Mouse (Mus musculus) ES-Bruce4 (cell line): ENCODE measurements around the gene Sec62. TPM values are rescaled to one million over a fixed set of nuclear protein-coding genes. Genes with fewer than 3 reads are reported as not detected.

ENCODE experiments used
- H3K27ac ChIP-seq: 2 replicates; pipeline ENCODE4 v1.5.1; 2012; ENCODE audit warnings: low read length, inconsistent platforms; ENCODE audit not compliant: insufficient read depth
- H3K27me3 ChIP-seq: 2 replicates; pipeline ENCODE4 v1.6.1; 2012; ENCODE audit warnings: mild to moderate bottlenecking, low read length, inconsistent platforms; ENCODE audit not compliant: control insufficient read depth, poor library complexity, insufficient read depth, severe bottlenecking
- H3K36me3 ChIP-seq: 2 replicates; pipeline ENCODE4 v1.6.1; 2012; ENCODE audit warnings: inconsistent platforms, mild to moderate bottlenecking, low read length, moderate library complexity; ENCODE audit not compliant: control insufficient read depth, poor library complexity, insufficient read depth, severe bottlenecking
- H3K4me1 ChIP-seq: one replicate; pipeline ENCODE4 v1.8.1; 2011; ENCODE audit warnings: low read length; ENCODE audit not compliant: control insufficient read depth, insufficient read depth
- H3K4me3 ChIP-seq: 2 replicates; pipeline ENCODE4 v1.5.1; 2011; ENCODE audit warnings: low read depth, mild to moderate bottlenecking, low read length
- H3K9ac ChIP-seq: 2 replicates; pipeline ENCODE4 v1.6.1; 2012; ENCODE audit warnings: low read depth, mild to moderate bottlenecking, inconsistent platforms; ENCODE audit not compliant: poor library complexity, severe bottlenecking
- H3K9me3 ChIP-seq: replicated peaks from 2 replicates; pipeline ENCODE4 v1.6.1; 2012; ENCODE audit warnings: mild to moderate bottlenecking, low read length, inconsistent platforms; ENCODE audit not compliant: control insufficient read depth, poor library complexity, insufficient read depth, severe bottlenecking
- CTCF ChIP-seq: IDR thresholded peaks from one replicate; pipeline ENCODE4 v1.8.1; 2011; ENCODE audit warnings: low read depth, low read length
- EP300 ChIP-seq: IDR thresholded peaks from 2 replicates; pipeline ENCODE4 v1.6.1; 2011; ENCODE audit warnings: low read depth, low read length; ENCODE audit not compliant: insufficient read depth
- POLR2A ChIP-seq: IDR thresholded peaks from one replicate; pipeline ENCODE4 v1.8.1; 2011; ENCODE audit warnings: low read length; ENCODE audit not compliant: insufficient read depth
- polyA plus RNA-seq: library from polyadenylated mRNA; stranded (reverse); fragments of >200 nt; gene quantifications from 2 replicates; pipeline ENCODE4 v1.2.4, GENCODE M21; 2011; ENCODE audit warnings: low read depth; ENCODE audit not compliant: missing spikeins, insufficient read depth, insufficient read length

Gene Sec62
- polyA plus RNA-seq, 1 experiment: 65.0 TPM

DNA sequence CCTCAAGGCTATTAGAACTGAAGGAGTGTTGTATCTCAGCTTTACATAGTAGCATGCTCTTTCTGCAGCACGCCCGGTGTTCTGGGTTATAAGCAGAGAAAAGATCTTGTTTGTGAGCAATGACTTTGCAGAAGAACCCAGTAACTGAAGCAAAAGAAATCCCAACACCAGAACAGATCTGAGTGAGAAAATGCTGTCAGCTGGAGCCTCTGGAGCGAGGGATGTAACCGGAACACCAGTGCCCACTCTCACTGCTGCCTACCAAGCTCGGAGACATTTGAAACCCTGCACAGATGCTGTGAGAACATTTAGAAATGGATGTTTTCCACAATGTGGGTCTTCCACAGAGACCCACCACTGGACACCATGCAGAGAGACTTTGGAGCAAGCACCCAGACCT is 18.0 kb upstream of the Sec62 start:
- TF ChIP-seq POLR2A (no peak), EP300 (no peak), CTCF (no peak)

DNA sequence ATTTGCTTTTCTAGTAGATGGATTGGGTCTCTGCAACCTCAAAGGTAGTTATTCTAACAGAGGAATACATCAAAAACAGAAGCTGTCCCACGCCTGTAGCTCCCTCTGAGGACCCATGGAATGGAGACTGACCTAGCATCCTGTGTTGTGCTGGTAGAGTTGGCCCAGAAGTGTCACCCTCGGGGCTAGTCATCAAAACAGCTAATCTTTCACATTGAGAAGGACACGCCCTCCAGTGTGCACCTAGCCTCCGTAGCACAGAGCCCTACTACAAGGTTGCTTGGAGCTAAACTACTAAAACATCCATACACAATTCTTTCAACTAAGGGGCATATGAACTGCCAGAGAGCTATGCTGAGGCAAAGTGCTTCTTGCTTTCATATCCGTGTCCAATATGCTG is 14.7 kb upstream of the Sec62 start:
- H3K27ac ChIP-seq: no peak overlapping the region
- no peaks in the 10 kb centered on the region for H3K9me3 ChIP-seq
- no peaks in the 10 kb centered on the region; the same call in 1 of the 2 replicates for H3K27me3 ChIP-seq
- TF ChIP-seq POLR2A: no peak
- TF ChIP-seq EP300: no peak
- no peak for TF ChIP-seq CTCF
- H3K4me3 ChIP-seq: no peak overlapping the region
- H3K36me3 ChIP-seq: no peaks in the 10 kb centered on the region
- H3K9ac ChIP-seq: no peak overlapping the region
- peaks cover 2% of the 10 kb centered on the region for H3K4me1 ChIP-seq

More for the DNA sequence above, 18.0 kb upstream of the Sec62 start:
- no peak overlapping the region for H3K9ac ChIP-seq
- H3K27ac ChIP-seq: no peak overlapping the region
- H3K4me3 ChIP-seq: no peak overlapping the region
- H3K4me1 ChIP-seq: no peaks in the 10 kb centered on the region
- H3K9me3 ChIP-seq: no peaks in the 10 kb centered on the region
- no peaks in the 10 kb centered on the region for H3K36me3 ChIP-seq
- H3K27me3 ChIP-seq: no peaks in the 10 kb centered on the region; the same call in 1 of the 2 replicates

DNA sequence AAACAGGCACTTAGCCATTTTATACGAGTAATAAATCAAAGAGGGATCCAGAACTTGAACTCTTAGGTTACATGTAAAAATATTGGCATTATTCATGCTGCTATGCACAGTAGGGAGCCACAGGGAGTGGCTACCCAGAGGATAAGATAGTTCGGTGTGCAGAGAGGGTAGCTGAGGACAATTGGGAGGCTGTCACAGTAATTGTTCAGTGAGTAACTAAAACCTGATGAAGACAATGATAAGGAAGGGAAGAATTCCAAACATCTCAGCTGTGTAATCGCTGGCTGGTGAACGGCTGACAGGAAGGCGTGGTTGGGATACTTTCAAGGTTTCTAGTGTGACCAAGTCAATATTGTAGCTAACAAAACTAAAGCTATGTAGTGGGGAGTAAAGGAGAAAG is 4.1 kb upstream of the Sec62 start:
- Histone ChIP-seq H3K36me3 (no peaks in the 10 kb centered on the region), H3K27me3 (no peaks in the 10 kb centered on the region), H3K4me1 (peaks cover 2% of the 10 kb centered on the region), H3K9me3 (no peaks in the 10 kb centered on the region), H3K27ac (peak overlapping the region; percentile 65; the same call in 1 of the 2 replicates), H3K9ac (no peak overlapping the region), H3K4me3 (no peak overlapping the region)
- TF ChIP-seq EP300 (no peak), CTCF (no peak), POLR2A (no peak)

GRCm38 (mm10) chr3:30793403-30794221 is 937 bp downstream of the Sec62 start:
- no peak for TF ChIP-seq CTCF
- TF ChIP-seq POLR2A: no peak
- no peak for TF ChIP-seq EP300
- H3K36me3 ChIP-seq: no peaks in the 10 kb centered on the region; the same call in none of the 2 replicates
- peak overlapping the region; percentile 95 for H3K9ac ChIP-seq
- H3K27ac ChIP-seq: no peak overlapping the region
- H3K27me3 ChIP-seq: no peaks in the 10 kb centered on the region
- no peaks in the 10 kb centered on the region for H3K9me3 ChIP-seq
- peak overlapping the region; percentile 70 for H3K4me3 ChIP-seq
- H3K4me1 ChIP-seq: peaks cover under 1% of the 10 kb centered on the region

GRCm38 (mm10) chr3:30802171-30802570 is 9.5 kb downstream of the Sec62 start:
- TF ChIP-seq POLR2A: no peak
- TF ChIP-seq EP300: no peak
- no peak for TF ChIP-seq CTCF
- H3K27me3 ChIP-seq: no peaks in the 10 kb centered on the region
- no peak overlapping the region for H3K9ac ChIP-seq
- no peaks in the 10 kb centered on the region for H3K9me3 ChIP-seq
- peaks cover 14% of the 10 kb centered on the region for H3K36me3 ChIP-seq
- H3K27ac ChIP-seq: no peak overlapping the region
- no peaks in the 10 kb centered on the region for H3K4me1 ChIP-seq
- H3K4me3 ChIP-seq: no peak overlapping the region

DNA sequence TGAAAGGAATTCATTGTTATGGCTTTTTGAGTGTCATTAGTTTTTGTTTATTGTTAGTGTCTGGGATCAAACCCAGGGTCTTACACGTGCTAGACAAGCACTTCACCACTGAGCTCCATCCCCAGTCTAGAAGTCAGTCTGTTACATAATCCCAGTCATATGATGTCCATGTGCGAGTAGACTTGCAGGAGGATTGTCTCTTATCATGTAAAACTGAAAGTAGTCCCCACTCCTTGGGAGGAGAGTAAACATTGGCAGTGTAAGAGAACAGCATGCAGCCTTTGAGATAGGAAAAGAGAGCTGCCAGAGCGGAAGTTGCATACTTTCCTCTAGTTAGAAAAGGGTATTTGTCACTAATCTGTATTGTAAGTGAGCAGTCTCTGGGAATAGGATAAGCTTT is 20.2 kb downstream of the Sec62 start:
- no peak overlapping the region for H3K4me3 ChIP-seq
- peaks cover 36% of the 10 kb centered on the region for H3K36me3 ChIP-seq
- H3K27me3 ChIP-seq: no peaks in the 10 kb centered on the region
- H3K27ac ChIP-seq: 0 out of 2 replicates have a peak overlapping the region, but pooled peaks have one; percentile 28
- H3K4me1 ChIP-seq: no peaks in the 10 kb centered on the region
- H3K9ac ChIP-seq: no peak overlapping the region
- no peaks in the 10 kb centered on the region for H3K9me3 ChIP-seq
- TF ChIP-seq CTCF (no peak), EP300 (no peak), POLR2A (no peak)
